Mouse (Mus musculus) frontal cortex, postnatal 25 days (tissue): ENCODE measurements at regions not wholly inside any gene's neighbourhood (a gene's known extent, or its start where the extent isn't known, plus 50 kb on each side); places are given as distances from the start of the nearest gene placed in this dataset.
A peak's percentile ranks its signal among the peaks of the same experiment; 100 is the strongest.

ENCODE experiments used
- DNase-seq, 2 experiments: peaks; one replicate each; pipeline ENCODE4 v3.0.0; 2022; ENCODE audit warnings: low spot score in 2 of 2

- no peak for DNase-seq
Observed at GRCm38 (mm10) chr10:108033317-108033795, 121.4 kb upstream of the Otogl start.

GRCm38 (mm10) chr10:108027506-108027905 is 115.6 kb upstream of the Otogl start:
- no peak for DNase-seq

GRCm38 (mm10) chr10:108024227-108024626 is 112.3 kb upstream of the Otogl start:
- no peak for DNase-seq

GRCm38 (mm10) chr10:108016552-108016951 is 104.6 kb upstream of the Otogl start:
- no peak for DNase-seq

- DNase-seq = no peak
Observed at GRCm38 (mm10) chr10:107994836-107995585, 83.1 kb upstream of the Otogl start.

GRCm38 (mm10) chr10:107992621-107993020 is 80.7 kb upstream of the Otogl start:
- peak in 1 of 2 experiments; percentile 8 for DNase-seq

GRCm38 (mm10) chr10:107990557-107990956 is 78.6 kb upstream of the Otogl start:
- DNase-seq = no peak

GRCm38 (mm10) chr10:107989913-107990312 is 78.0 kb upstream of the Otogl start:
- DNase-seq = no peak

GRCm38 (mm10) chr10:107982632-107983031 is 70.7 kb upstream of the Otogl start:
- no peak for DNase-seq

GRCm38 (mm10) chr10:107982082-107982481 is 70.1 kb upstream of the Otogl start:
- no peak for DNase-seq

GRCm38 (mm10) chr10:107976392-107976965 is 64.5 kb upstream of the Otogl start:
- no peak for DNase-seq

- no peak for DNase-seq
Observed at GRCm38 (mm10) chr10:107971748-107972147, 59.8 kb upstream of the Otogl start.

GRCm38 (mm10) chr10:107966996-107967395 is 55.1 kb upstream of the Otogl start:
- DNase-seq = no peak

- DNase-seq = no peak
Observed at GRCm38 (mm10) chr10:107964022-107964421, 52.1 kb upstream of the Otogl start.

- no peak for DNase-seq
Observed at GRCm38 (mm10) chr10:107962130-107962529, 50.2 kb upstream of the Otogl start.
